ENCODE assay signal across 36 mouse cellular contexts in the genomic region with DNA sequence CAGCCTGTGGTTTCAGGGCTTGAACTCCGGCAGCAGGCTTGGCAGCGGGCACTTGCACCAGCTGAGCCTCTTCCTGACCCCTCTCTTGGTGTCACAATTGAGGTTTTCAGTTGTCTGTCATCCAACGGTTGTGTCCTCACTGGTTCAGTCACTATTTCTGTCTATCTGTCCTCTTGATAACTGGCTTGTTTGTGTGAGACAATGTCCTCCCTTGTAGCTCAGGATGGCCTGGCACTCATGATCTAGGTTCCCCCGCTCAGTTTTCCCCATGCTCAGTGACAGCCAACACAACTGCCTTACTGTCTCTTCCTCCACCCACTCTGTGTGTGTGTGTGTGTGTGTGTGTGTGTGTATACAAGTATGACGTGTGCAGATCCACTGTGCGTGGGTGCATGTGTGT. TPM values are rescaled to one million over a fixed set of nuclear protein-coding genes. Genes with fewer than 3 reads are reported as not detected.
"Had no signal": no experiment of that assay in that cellular context is flagged by ENCODE, and none has a peak within 500 bp of the region (broad histone marks: within the 10 kb centered on the region; RNA-seq: fewer than 3 reads in every experiment).

No protein-coding gene starts in this region.

- DNase-seq: gastrocnemius, postnatal 14 days; gastrocnemius, postnatal 36 days; heart, adult 18-20 months; heart, postnatal 10 days; heart, postnatal 4 days; kidney, adult 11 months; kidney, adult 2 months; kidney, adult 9 months; kidney, postnatal 14 days; kidney, postnatal 36 days; left cerebral cortex, postnatal 4 days had no signal

- H3K9me3 ChIP-seq: heart, embryonic 12.5 days; hindbrain, embryonic 10.5 days; hindbrain, embryonic 12.5 days; kidney, embryonic 15.5 days; limb, embryonic 13.5 days; limb, embryonic 15.5 days; liver, embryonic 12.5 days had no signal

- H3K4me3 ChIP-seq: heart, embryonic 12.5 days; hindbrain, embryonic 10.5 days; hindbrain, embryonic 12.5 days; kidney, embryonic 15.5 days; limb, embryonic 13.5 days; limb, embryonic 15.5 days; liver, embryonic 12.5 days had no signal

- H3K4me2 ChIP-seq: heart, embryonic 12.5 days; hindbrain, embryonic 12.5 days; hindbrain, embryonic 14.5 days; kidney, embryonic 15.5 days; limb, embryonic 13.5 days; limb, embryonic 15.5 days; liver, embryonic 12.5 days had no signal

- H3K27ac ChIP-seq: hindbrain, embryonic 10.5 days; hindbrain, embryonic 12.5 days; hindbrain, embryonic 14.5 days; kidney, embryonic 15.5 days; kidney, postnatal 0 days; limb, embryonic 13.5 days; limb, embryonic 15.5 days; liver, embryonic 12.5 days; liver, embryonic 14.5 days had no signal

- H3K4me1 ChIP-seq: hindbrain, embryonic 10.5 days; hindbrain, embryonic 12.5 days; kidney, embryonic 15.5 days; limb, embryonic 13.5 days; limb, embryonic 15.5 days had no signal

- ATAC-seq: hindbrain, embryonic 16.5 days; inflammation-experienced regulatory T-cells, adult 6 months; intestine, embryonic 16.5 days; liver, embryonic 12.5 days had no signal

- H3K27me3 ChIP-seq: heart, embryonic 12.5 days; hindbrain, embryonic 12.5 days; kidney, embryonic 15.5 days; limb, embryonic 13.5 days; limb, embryonic 15.5 days; liver, embryonic 12.5 days had no signal

- H3K9ac ChIP-seq: heart, embryonic 12.5 days; hindbrain, embryonic 12.5 days; hindbrain, embryonic 14.5 days; kidney, embryonic 15.5 days; limb, embryonic 13.5 days; limb, embryonic 15.5 days; liver, embryonic 12.5 days; liver, embryonic 14.5 days had no signal

RNA-seq across cellular contexts. Expression of a gene that starts 25.9 kb away (rescaled TPM):
- total RNA-seq: gastrocnemius, adult 18-20 months; gastrocnemius, adult 8-10 months; gastrocnemius, postnatal 14 days; gastrocnemius, postnatal 36 days; granulocyte monocyte progenitor cell, adult 5-6 weeks; heart, adult 18-20 months; heart, postnatal 10 days; heart, postnatal 25 days; heart, postnatal 4 days; layer of hippocampus, adult 8-10 months; layer of hippocampus, postnatal 25 days; left cerebral cortex, postnatal 10 days; left cerebral cortex, postnatal 4 days; liver, adult 2 months had no signal
- polyA plus RNA-seq: heart, embryonic 12.5 days; heart, embryonic 14.5 days; hindbrain, embryonic 10.5 days; hindbrain, embryonic 12.5 days; hindbrain, embryonic 14.5 days; inflammation-experienced regulatory T-cells, adult 6 months; intestine, embryonic 16.5 days; kidney, adult 2 months; kidney, embryonic 15.5 days; kidney, postnatal 0 days; large intestine, adult 2 months; limb, embryonic 11.5 days; limb, embryonic 13.5 days; limb, embryonic 15.5 days; liver, adult 2 months; liver, embryonic 12.5 days; liver, embryonic 14.5 days; liver, embryonic 16.5 days had no signal
